Mouse (Mus musculus): ENCODE data around the gene Nav2. TPM values are rescaled to one million over a fixed set of nuclear protein-coding genes. Genes with fewer than 3 reads are reported as not detected.

The Nav2 gene
- polyA plus RNA-seq, 1 experiment = 10.1 TPM

DNA sequence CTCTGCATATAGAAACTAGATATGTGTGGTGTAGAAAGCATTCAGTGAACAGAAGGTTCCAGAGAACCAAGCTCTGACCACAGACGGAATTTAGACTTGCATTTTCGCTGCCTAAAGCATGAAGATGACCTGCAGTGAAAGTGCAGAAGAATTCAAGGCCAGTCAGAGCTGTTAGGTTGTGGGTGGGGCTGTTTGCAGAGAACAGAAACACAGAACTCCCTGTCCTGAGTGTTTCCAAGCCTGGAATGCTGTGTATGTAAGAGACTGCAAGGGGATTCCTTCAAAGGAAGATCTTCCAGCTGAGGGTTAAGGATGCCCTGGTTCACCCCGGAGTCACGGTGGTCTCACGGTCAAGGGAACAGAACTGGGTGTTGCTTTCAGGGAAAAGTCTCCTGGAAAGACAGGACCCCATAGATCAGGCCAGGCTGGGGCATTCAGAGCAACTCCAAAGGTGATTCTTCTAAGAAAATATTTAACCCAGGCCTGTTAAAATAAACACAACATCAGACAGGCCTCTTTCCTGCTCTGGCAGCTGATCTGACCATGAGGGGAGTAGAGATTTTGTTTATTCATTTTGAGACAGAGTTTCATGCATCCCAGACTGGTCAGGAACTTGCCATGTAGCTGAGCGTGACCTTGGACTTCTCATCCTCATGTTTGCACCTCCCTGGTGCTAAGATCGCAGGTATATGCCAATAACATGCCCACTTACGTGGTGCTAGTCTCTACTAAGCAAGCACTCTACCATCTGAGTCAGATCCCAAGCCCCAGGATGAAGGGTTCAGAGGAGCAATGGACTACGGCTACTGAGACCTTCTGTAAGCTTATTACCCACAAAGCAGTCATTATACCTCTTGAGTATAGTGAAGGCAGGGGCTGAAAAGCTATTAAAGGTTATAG lies 568.8 kb downstream of the Nav2 start:
- Histone ChIP-seq H3K27ac (replicated peaks; ENCODE audit: low read depth, low read length) (no peak overlapping the region), H3K4me1 (ENCODE audit: control insufficient read depth, insufficient read depth, insufficient read length, low read length) (no peaks in the 10 kb centered on the region), H3K4me3 (ENCODE audit: insufficient read depth, low read depth, low read length) (no peak overlapping the region)

DNA sequence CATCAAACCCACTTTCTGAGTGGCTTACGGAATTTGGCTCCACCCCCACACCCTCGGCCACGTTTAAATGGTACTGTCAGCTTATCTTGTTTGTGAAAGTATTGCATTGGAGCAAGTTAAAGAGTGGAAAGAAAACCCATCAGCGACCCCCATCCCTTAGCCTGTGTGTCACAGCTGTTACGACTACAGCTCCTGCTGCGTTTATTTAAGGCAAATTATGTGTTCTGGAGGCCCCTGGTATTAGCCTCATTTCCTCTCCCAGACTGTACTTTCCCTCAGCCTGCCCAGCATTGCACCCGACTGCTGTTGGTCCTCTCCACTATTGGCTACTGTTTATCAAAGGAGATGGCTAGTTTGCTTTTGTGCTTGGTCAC lies 569.4 kb downstream of the Nav2 start:
- Histone ChIP-seq H3K27ac (replicated peaks; ENCODE audit: low read depth, low read length) (no peak overlapping the region), H3K4me1 (ENCODE audit: control insufficient read depth, insufficient read depth, insufficient read length, low read length) (no peaks in the 10 kb centered on the region), H3K4me3 (ENCODE audit: insufficient read depth, low read depth, low read length) (no peak overlapping the region)

DNA sequence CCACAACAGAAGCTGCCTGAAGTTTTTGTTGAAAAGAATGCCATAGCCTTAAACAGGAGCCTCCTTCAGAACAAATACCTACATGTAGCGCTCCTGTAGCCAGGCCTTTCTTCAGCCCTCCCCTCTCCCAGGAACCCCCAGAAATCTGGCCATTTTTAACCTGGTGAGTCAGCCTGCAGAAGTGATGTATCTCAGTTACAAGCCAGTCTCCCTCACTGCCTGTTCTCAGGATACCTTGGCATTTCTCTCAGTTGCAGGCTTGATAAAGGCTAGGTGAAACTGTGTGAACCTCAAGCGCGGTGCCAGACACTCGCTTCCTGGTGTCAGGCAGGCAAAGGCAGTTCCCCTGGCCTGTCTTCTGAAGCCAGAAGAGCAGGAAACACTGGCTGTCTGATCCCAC lies 570.4 kb downstream of the Nav2 start:
- H3K27ac ChIP-seq (replicated peaks; ENCODE audit: low read depth, low read length) = no peak overlapping the region
- H3K4me3 ChIP-seq (ENCODE audit: insufficient read depth, low read depth, low read length) = no peak overlapping the region
- H3K4me1 ChIP-seq (ENCODE audit: control insufficient read depth, insufficient read depth, insufficient read length, low read length) = no peaks in the 10 kb centered on the region

DNA sequence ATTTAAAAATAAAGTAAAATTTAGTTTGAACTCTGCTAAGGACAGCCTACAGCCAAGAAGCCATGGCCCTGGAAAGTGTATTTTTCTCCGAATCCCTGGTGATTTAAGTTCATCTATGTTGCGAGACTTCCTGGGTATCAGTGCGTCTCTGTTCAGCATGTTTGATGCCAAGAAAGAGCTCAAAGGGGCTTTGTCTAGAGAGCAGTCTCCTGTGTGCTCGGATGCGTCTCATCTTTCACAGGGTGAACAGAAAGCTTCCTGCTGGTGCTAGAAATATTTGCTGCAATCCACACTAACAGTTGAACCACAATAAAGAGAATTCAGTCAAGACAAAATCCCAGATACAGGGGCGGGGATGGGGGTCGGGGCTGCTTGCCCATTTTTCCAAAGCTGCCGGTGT lies 572.4 kb downstream of the Nav2 start:
- Histone ChIP-seq H3K4me1 (ENCODE audit: control insufficient read depth, insufficient read depth, insufficient read length, low read length) (no peaks in the 10 kb centered on the region), H3K4me3 (ENCODE audit: insufficient read depth, low read depth, low read length) (no peak overlapping the region), H3K27ac (replicated peaks; ENCODE audit: low read depth, low read length) (no peak overlapping the region)

DNA sequence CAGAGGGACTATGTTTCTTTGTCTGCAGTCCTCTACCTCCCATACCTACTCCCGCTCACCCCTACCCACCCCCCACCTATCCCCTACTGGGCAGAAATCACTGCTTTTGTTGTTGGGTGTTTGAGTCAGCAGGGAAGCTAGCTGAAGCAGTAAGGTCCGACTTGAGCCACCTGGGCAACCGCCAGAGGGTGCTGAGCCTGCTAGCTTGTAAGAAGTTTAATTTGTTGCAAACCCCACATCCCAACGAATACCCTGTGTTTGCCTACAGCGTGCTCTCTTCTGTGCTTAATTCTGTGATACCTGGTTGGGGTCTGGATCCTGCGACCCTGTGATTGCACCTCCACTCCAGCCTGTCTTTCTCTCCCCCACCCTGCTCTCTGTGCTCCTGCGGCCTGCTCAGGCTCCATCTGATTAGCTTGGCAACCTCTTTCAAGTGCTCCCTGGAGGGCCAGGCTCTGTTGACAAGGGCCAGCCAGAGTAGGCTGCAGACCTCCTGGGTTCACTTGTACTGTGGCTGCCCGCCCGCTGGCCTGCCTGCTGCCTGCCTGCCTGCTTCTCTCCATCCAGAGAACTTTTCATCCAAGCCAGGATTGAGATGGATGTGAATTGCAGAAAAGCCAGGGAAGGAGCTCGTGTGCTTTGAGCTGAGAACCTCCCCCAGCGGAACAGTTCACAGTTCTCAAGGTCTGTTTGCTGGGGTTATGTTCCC lies 575.7 kb downstream of the Nav2 start:
- Histone ChIP-seq H3K4me1 (ENCODE audit: control insufficient read depth, insufficient read depth, insufficient read length, low read length) (no peaks in the 10 kb centered on the region), H3K27ac (replicated peaks; ENCODE audit: low read depth, low read length) (no peak overlapping the region), H3K4me3 (ENCODE audit: insufficient read depth, low read depth, low read length) (no peak overlapping the region)

DNA sequence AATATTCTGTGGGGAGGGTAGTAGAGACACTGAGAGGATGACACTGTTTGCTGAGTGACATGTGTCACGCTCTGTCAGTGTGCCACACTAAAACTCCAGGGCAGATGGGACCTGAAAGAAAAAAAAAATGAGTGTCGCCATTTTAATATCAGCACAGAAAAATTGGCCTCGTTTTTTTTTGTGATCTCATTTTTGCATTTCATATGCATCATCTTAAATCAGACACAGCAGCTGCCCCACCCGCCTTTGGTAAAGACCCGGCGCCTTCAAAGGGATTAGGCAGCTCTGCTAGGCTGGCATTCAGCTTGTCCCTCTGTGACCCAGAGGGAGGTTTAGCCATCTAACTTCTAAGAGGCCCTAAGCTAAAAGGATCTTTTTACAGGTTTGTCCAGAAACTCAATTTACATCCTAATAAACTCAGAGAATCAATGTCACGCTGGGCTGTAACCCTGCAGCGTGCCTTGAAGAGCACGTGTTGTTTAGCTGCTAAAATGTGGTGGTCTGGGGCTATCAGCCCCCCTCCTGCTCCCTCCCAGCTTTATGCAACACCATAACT lies 576.9 kb downstream of the Nav2 start:
- no peaks in the 10 kb centered on the region for H3K4me1 ChIP-seq (ENCODE audit: control insufficient read depth, insufficient read depth, insufficient read length, low read length)
- H3K27ac ChIP-seq (replicated peaks; ENCODE audit: low read depth, low read length) = no peak overlapping the region
- no peak overlapping the region for H3K4me3 ChIP-seq (ENCODE audit: insufficient read depth, low read depth, low read length)

DNA sequence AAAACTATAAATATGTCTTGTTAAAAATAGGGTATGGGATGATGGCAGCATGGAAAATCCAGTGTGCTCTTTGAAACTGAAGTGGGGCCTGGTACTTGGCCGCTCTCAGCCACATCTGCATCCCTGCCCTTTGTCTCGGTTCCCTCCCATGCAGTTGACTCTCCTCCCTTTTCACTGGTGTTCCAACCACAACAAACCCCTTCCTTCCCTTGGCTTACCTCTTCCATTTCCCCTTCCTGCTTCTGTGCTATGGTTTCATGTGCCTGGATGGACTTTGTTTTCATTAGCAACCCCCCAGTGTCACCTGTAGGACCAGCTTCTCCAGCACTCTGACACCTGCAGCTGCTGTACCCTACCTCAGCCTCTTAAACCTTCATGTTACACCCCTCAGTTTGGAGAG lies 578.8 kb downstream of the Nav2 start:
- H3K4me1 ChIP-seq (ENCODE audit: control insufficient read depth, insufficient read depth, insufficient read length, low read length) = no peaks in the 10 kb centered on the region
- no peak overlapping the region for H3K27ac ChIP-seq (replicated peaks; ENCODE audit: low read depth, low read length)
- no peak overlapping the region for H3K4me3 ChIP-seq (ENCODE audit: insufficient read depth, low read depth, low read length)

DNA sequence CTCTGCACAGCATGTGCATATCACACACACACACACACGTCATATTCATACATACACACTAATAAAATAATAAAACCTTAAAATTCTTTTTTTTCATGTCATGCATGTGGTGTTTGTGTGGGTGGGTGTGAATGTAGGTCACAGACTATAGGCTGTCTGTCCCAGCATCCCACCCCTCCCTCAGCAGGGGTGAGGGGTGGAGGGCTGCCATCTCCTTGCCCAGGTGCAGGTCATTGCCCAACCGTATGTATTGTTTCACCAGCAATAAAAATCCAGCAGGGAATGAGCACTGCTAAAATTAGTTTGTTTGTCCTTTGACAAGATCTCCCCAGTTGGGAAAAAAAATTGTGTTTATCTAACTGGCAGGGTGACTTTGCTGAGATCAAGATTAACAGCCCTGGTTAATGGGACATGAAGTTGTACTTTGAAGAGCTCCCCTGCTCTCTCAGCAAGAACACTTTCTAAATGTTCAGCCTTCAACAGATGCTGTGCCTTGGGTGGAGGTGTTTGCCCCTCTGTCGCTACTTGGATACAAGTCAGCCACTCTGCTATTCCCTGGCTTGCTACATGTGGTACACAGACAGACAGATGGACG lies 580.1 kb downstream of the Nav2 start:
- H3K4me3 ChIP-seq (ENCODE audit: insufficient read depth, low read depth, low read length) = no peak overlapping the region
- H3K27ac ChIP-seq (replicated peaks; ENCODE audit: low read depth, low read length) = no peak overlapping the region
- H3K4me1 ChIP-seq (ENCODE audit: control insufficient read depth, insufficient read depth, insufficient read length, low read length) = no peaks in the 10 kb centered on the region

DNA sequence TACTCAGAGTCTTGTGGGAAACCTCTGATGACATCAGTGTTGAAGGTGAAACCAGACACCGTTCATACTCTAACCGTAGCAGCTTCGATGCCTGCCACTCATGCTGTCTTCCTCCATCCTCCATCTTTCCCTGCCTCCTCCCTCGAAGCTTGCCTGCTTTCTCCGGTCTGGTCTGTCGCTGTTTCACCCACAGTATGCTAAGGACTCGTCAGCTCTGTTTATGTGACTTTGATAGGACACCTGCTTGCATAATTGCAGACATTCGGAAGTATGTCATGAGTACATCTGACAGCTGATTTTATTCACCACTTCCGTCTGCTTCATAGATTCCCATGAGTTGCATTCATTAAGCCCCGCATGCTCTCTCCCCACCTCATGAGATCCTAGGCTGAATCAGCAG lies 582.3 kb downstream of the Nav2 start:
- no peaks in the 10 kb centered on the region for H3K4me1 ChIP-seq (ENCODE audit: control insufficient read depth, insufficient read depth, insufficient read length, low read length)
- no peak overlapping the region for H3K27ac ChIP-seq (replicated peaks; ENCODE audit: low read depth, low read length)
- no peak overlapping the region for H3K4me3 ChIP-seq (ENCODE audit: insufficient read depth, low read depth, low read length)

DNA sequence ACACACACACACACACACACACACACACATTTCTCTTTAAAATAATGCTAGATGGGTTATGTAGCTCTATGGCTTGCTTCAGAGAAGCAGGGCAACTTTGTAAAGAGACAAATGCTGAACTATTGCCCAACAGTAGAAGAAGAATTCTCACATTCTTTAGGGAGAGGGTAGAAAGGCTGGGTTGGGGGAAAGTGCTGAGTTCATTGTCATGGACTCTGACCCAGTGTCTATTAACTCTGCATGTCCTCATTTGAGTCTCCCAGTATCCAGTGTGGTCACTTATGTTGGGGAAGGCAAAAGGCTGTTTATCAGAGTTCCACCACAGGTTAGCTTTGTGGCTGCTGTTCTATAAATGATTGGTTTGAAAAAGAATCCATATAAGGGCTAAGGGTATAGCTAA lies 584.1 kb downstream of the Nav2 start:
- Histone ChIP-seq H3K27ac (replicated peaks; ENCODE audit: low read depth, low read length) (no peak overlapping the region), H3K4me1 (ENCODE audit: control insufficient read depth, insufficient read depth, insufficient read length, low read length) (no peaks in the 10 kb centered on the region), H3K4me3 (ENCODE audit: insufficient read depth, low read depth, low read length) (no peak overlapping the region)

DNA sequence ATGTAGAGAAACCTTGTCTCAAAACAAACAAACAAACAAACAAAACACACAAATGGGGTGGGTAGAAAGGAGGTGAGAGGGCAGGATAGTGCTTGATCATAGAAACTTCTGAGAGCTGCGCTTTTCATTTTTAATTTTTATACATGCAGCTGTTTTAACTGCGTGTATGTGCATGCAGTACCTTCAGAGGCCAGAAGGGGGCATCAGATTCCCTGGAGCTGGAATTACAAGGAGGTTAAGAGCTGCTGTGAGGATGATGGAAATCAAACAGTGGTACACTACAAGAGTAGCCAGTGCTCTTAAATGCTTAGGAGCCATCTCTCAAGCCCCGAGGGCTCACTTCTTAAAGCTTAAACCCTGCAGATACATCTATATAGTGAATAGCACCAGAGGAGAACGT lies 584.7 kb downstream of the Nav2 start:
- no peak overlapping the region for H3K4me3 ChIP-seq (ENCODE audit: insufficient read depth, low read depth, low read length)
- no peak overlapping the region for H3K27ac ChIP-seq (replicated peaks; ENCODE audit: low read depth, low read length)
- H3K4me1 ChIP-seq (ENCODE audit: control insufficient read depth, insufficient read depth, insufficient read length, low read length) = no peaks in the 10 kb centered on the region

DNA sequence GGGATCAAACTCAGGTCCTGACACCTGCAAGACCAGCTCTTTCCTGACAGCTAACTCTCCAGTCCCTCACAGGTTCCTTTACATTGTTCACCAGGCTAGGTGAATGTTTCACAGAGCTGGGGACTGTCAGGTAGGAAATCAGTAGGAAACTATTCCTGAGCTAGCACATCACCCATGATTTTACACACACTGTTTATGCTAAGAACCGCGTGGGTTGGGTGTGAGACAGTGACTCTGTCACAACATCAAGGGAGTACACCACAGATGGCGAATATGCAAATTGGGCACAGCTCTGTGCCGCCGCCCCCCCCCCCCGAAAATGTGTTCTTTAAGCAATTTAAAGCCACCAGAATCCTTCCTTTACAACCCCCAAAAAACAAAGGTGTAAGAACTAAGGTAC lies 586.1 kb downstream of the Nav2 start:
- H3K27ac ChIP-seq (replicated peaks; ENCODE audit: low read depth, low read length) = no peak overlapping the region
- no peak overlapping the region for H3K4me3 ChIP-seq (ENCODE audit: insufficient read depth, low read depth, low read length)
- H3K4me1 ChIP-seq (ENCODE audit: control insufficient read depth, insufficient read depth, insufficient read length, low read length) = no peaks in the 10 kb centered on the region

DNA sequence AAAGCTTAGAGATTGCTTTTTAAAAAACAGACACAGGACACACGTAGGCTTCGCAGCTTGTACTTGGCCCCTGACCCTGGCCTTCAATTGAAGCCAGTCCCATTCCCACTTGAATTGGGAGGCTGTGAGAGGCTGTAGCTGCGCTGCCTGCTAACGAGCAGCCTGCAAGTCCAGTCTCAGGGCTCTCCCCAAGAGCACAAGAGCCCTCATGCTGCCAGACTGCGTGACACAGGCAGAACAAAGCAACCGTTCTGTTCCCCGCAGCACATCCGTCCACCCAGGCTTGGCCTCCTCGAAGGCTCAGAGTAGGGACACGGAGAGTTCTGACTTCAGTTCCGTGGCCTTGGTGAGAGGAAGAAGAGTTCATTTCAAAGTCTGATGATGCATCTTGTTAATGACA lies 587.6 kb downstream of the Nav2 start:
- Histone ChIP-seq H3K27ac (replicated peaks; ENCODE audit: low read depth, low read length) (no peak overlapping the region), H3K4me3 (ENCODE audit: insufficient read depth, low read depth, low read length) (no peak overlapping the region), H3K4me1 (ENCODE audit: control insufficient read depth, insufficient read depth, insufficient read length, low read length) (no peaks in the 10 kb centered on the region)

DNA sequence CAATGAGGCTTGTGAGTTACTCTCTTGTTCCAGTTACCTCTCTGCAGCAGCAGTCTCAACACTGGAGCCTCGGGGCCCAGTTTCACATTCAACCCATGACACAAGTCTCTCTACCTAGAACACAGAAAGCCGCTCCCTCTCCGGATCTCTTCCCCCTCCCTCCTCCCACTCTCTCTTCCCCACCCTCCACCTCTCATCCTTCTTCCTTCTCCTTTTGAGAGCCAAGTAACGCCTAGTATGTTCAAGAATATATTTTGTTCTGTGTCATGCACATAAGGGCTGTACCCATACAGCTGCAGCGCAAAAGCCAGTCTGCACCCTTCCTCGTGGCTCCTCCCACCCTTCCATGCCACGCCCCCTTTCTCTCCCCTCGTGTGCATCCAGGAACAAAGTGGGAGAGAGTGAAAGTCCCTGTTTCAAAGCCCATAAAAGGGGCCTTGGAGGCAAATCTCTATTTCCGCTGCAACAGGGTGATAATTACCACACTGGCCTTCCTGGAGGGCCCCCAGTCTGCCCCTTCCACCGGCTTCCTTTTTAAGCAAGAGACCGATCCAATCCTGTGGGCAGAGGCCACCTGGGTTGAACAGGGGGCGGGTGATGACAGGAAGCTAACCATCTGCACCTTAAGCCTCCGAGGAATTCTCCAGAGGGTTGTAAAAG lies 588.4 kb downstream of the Nav2 start:
- Histone ChIP-seq H3K4me1 (ENCODE audit: control insufficient read depth, insufficient read depth, insufficient read length, low read length) (no peaks in the 10 kb centered on the region), H3K27ac (replicated peaks; ENCODE audit: low read depth, low read length) (no peak overlapping the region), H3K4me3 (ENCODE audit: insufficient read depth, low read depth, low read length) (peak overlapping the region; percentile 7; the same call in 1 of the 2 replicates)

DNA sequence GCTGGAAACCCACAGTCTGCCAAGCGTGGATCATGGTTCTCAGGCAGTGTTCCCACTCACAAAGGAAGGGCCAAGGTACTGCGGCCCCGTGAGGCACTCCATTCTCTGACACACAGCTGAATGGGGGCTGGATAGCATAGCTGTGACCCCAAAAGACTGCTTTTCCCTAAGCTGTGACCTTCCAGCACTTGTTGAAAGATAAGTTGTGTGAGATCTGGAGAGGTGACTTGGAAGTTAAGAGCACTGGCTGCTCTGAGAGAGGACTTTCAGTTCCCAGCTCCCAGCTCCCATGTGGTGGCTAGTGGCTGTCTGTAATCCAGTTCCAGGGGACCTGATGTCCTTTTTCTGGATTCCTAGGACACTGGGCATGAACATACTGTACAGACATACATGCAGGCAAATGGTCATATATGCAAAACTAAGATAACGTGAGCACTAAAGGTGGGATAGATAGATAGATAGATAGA lies 588.9 kb downstream of the Nav2 start:
- Histone ChIP-seq H3K4me3 (ENCODE audit: insufficient read depth, low read depth, low read length) (no peak overlapping the region), H3K27ac (replicated peaks; ENCODE audit: low read depth, low read length) (no peak overlapping the region), H3K4me1 (ENCODE audit: control insufficient read depth, insufficient read depth, insufficient read length, low read length) (no peaks in the 10 kb centered on the region)
